In the genomic region with DNA sequence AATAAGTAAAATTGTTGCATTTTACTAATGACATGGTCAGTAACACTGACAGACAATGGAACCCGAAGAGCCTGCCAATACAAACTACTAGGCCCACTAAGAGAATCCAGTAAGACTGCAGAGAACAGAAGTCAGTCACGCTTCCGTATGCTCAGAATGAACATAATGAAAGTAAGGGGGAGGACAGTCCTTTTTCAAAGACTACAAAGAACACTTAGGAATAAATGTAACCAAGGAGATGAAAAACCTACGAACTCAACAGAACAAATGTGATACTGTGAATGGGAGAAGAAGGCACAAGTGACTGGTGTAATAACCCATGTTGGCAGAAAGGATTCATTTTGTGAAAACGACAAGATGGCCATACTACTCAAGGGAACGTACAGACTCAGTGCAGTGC, we compare ENCODE assay signal across 25 mouse cellular contexts.
DNase-seq lines count a peak whose midpoint lies in the region; ATAC-seq and TF ChIP-seq lines count a peak whose summit lies in the region.
"Had no signal": no experiment of that assay in that cellular context is flagged by ENCODE, and none has a peak within 500 bp of the region (broad histone marks: within the 10 kb centered on the region; RNA-seq: fewer than 3 reads in every experiment).

No protein-coding gene starts in this region.

- no peak overlapping the region for H3K4me2 ChIP-seq in forebrain, postnatal 0 days (ENCODE audit: low read depth)
- H3K4me2 ChIP-seq in forebrain, embryonic 13.5 days, result no peak overlapping the region
- no peak overlapping the region for H3K4me2 ChIP-seq in hindbrain, embryonic 16.5 days (ENCODE audit: low read length)
- H3K4me2 ChIP-seq in midbrain, embryonic 13.5 days (replicated peaks), result no peak overlapping the region
- no peak overlapping the region for H3K4me2 ChIP-seq in midbrain, embryonic 16.5 days (ENCODE audit: low read length)
- H3K4me2 ChIP-seq: embryonic facial prominence, embryonic 12.5 days had no signal

- no peaks in the 10 kb centered on the region for H3K4me1 ChIP-seq in forebrain, postnatal 0 days (ENCODE audit: insufficient read depth)
- H3K4me1 ChIP-seq in forebrain, embryonic 13.5 days, result peaks cover 18% of the 10 kb centered on the region; the same call in 1 of the 2 replicates
- peaks cover 19% of the 10 kb centered on the region for H3K4me1 ChIP-seq in hindbrain, embryonic 10.5 days (replicated peaks)
- no peaks in the 10 kb centered on the region for H3K4me1 ChIP-seq in hindbrain, embryonic 16.5 days (ENCODE audit: control insufficient read depth, insufficient read depth, low read depth, low read length)
- peaks cover 20% of the 10 kb centered on the region; the same call in 1 of the 2 replicates for H3K4me1 ChIP-seq in midbrain, embryonic 13.5 days (replicated peaks)
- H3K4me1 ChIP-seq in midbrain, embryonic 16.5 days (ENCODE audit: control insufficient read depth, insufficient read depth, low read length), result no peaks in the 10 kb centered on the region
- H3K4me1 ChIP-seq: embryonic facial prominence, embryonic 12.5 days had no signal

- no peak for DNase-seq in forebrain, postnatal 0 days
- no peak for DNase-seq in hindbrain, embryonic 10.5 days (ENCODE audit: low spot score)
- DNase-seq in telencephalon, adult 2 months (ENCODE audit: low read depth, low spot score), result peak; percentile 58
- no peak for DNase-seq in heart, adult 18-20 months
- DNase-seq: adrenal gland, adult 8-10 months; adrenal gland, postnatal 14 days; adrenal gland, postnatal 36 days; B cell, adult 2 months; cerebellum, adult 11-12 months; cerebellum, adult 9-10 months; cerebellum, postnatal 10 days; cerebellum, postnatal 25 days had no signal

- H3K27me3 ChIP-seq in forebrain, postnatal 0 days (ENCODE audit: insufficient read depth, low read length), result no peaks in the 10 kb centered on the region
- H3K27me3 ChIP-seq in forebrain, embryonic 13.5 days, result no peaks in the 10 kb centered on the region
- H3K27me3 ChIP-seq in hindbrain, embryonic 10.5 days (ENCODE audit: insufficient read depth, poor library complexity, severe bottlenecking), result no peaks in the 10 kb centered on the region
- H3K27me3 ChIP-seq in hindbrain, embryonic 16.5 days (replicated peaks; ENCODE audit: control insufficient read depth, insufficient read depth, low read length), result no peaks in the 10 kb centered on the region
- no peaks in the 10 kb centered on the region for H3K27me3 ChIP-seq in midbrain, embryonic 13.5 days
- no peaks in the 10 kb centered on the region for H3K27me3 ChIP-seq in midbrain, embryonic 16.5 days (ENCODE audit: control insufficient read depth, insufficient read depth, low read depth, low read length)
- H3K27me3 ChIP-seq: CH12.LX; embryonic facial prominence, embryonic 12.5 days; Patski had no signal

- peak; percentile 42; the same call in 1 of the 2 replicates for ATAC-seq in forebrain, postnatal 0 days
- ATAC-seq in forebrain, embryonic 13.5 days, result no peak
- ATAC-seq in hindbrain, embryonic 16.5 days, result no peak
- ATAC-seq in midbrain, embryonic 13.5 days, result peak; percentile 43; the same call in 1 of the 2 replicates
- ATAC-seq in midbrain, embryonic 16.5 days, result no peak
- ATAC-seq: activated CD4-positive, CD25-positive, alpha-beta regulatory T cell, adult 4 months; CD4-positive, CD25-positive, alpha-beta regulatory T cell, adult 4 months; forebrain, embryonic 14.5 days; forebrain, embryonic 16.5 days; Patski had no signal

- H3K9ac ChIP-seq in forebrain, postnatal 0 days, result no peak overlapping the region
- H3K9ac ChIP-seq in forebrain, embryonic 13.5 days, result no peak overlapping the region
- no peak overlapping the region for H3K9ac ChIP-seq in hindbrain, embryonic 16.5 days (ENCODE audit: low read depth, low read length)
- H3K9ac ChIP-seq in midbrain, embryonic 13.5 days (replicated peaks), result no peak overlapping the region
- H3K9ac ChIP-seq in midbrain, embryonic 16.5 days (ENCODE audit: low read depth, low read length), result no peak overlapping the region
- H3K9ac ChIP-seq: embryonic facial prominence, embryonic 12.5 days had no signal

- no peaks in the 10 kb centered on the region for H3K9me3 ChIP-seq in forebrain, postnatal 0 days (ENCODE audit: low read length)
- no peaks in the 10 kb centered on the region for H3K9me3 ChIP-seq in forebrain, embryonic 13.5 days (replicated peaks)
- no peaks in the 10 kb centered on the region for H3K9me3 ChIP-seq in hindbrain, embryonic 10.5 days
- H3K9me3 ChIP-seq in hindbrain, embryonic 16.5 days (ENCODE audit: control insufficient read depth, low read length), result no peaks in the 10 kb centered on the region
- no peaks in the 10 kb centered on the region for H3K9me3 ChIP-seq in midbrain, embryonic 13.5 days
- H3K9me3 ChIP-seq in midbrain, embryonic 16.5 days (replicated peaks; ENCODE audit: control insufficient read depth, low read length, poor library complexity, severe bottlenecking), result no peaks in the 10 kb centered on the region
- H3K9me3 ChIP-seq: embryonic facial prominence, embryonic 10.5 days; embryonic facial prominence, embryonic 12.5 days; G1E had no signal

- 43% methylated on average over 6 of the region's 6 CpGs for WGBS in forebrain, postnatal 0 days
- 50% methylated on average over 6 of the region's 6 CpGs for WGBS in forebrain, embryonic 13.5 days
- 44% methylated on average over 6 of the region's 6 CpGs for WGBS in hindbrain, embryonic 10.5 days
- 35% methylated on average over 6 of the region's 6 CpGs for WGBS in hindbrain, embryonic 16.5 days
- 29% methylated on average over 6 of the region's 6 CpGs for WGBS in midbrain, embryonic 13.5 days
- WGBS in midbrain, embryonic 16.5 days, result 18% methylated on average over 6 of the region's 6 CpGs

- H3K36me3 ChIP-seq in forebrain, postnatal 0 days (ENCODE audit: insufficient read depth), result no peaks in the 10 kb centered on the region
- H3K36me3 ChIP-seq in forebrain, embryonic 13.5 days (ENCODE audit: poor library complexity, severe bottlenecking), result no peaks in the 10 kb centered on the region
- no peaks in the 10 kb centered on the region for H3K36me3 ChIP-seq in hindbrain, embryonic 10.5 days
- no peaks in the 10 kb centered on the region for H3K36me3 ChIP-seq in hindbrain, embryonic 16.5 days (ENCODE audit: control insufficient read depth, insufficient read depth, low read length)
- H3K36me3 ChIP-seq in midbrain, embryonic 13.5 days, result no peaks in the 10 kb centered on the region
- no peaks in the 10 kb centered on the region for H3K36me3 ChIP-seq in midbrain, embryonic 16.5 days (ENCODE audit: control insufficient read depth, insufficient read depth, low read length)
- H3K36me3 ChIP-seq: embryonic facial prominence, embryonic 10.5 days; embryonic facial prominence, embryonic 12.5 days had no signal

- H3K4me3 ChIP-seq in forebrain, postnatal 0 days (ENCODE audit: low read depth, low read length), result no peak overlapping the region
- no peak overlapping the region for H3K4me3 ChIP-seq in forebrain, embryonic 13.5 days
- no peak overlapping the region for H3K4me3 ChIP-seq in hindbrain, embryonic 10.5 days
- no peak overlapping the region for H3K4me3 ChIP-seq in hindbrain, embryonic 16.5 days (ENCODE audit: low read length)
- H3K4me3 ChIP-seq in midbrain, embryonic 13.5 days (replicated peaks), result no peak overlapping the region
- H3K4me3 ChIP-seq in midbrain, embryonic 16.5 days (ENCODE audit: low read depth, low read length), result no peak overlapping the region
- H3K4me3 ChIP-seq: embryonic facial prominence, embryonic 10.5 days; embryonic facial prominence, embryonic 12.5 days had no signal

- H3K27ac ChIP-seq in forebrain, postnatal 0 days (ENCODE audit: low read depth, low read length), result no peak overlapping the region
- no peak overlapping the region for H3K27ac ChIP-seq in forebrain, embryonic 13.5 days
- peak overlapping the region; percentile 50; the same call in 1 of the 2 replicates for H3K27ac ChIP-seq in hindbrain, embryonic 10.5 days
- no peak overlapping the region for H3K27ac ChIP-seq in hindbrain, embryonic 16.5 days (ENCODE audit: low read depth, low read length)
- H3K27ac ChIP-seq in midbrain, embryonic 13.5 days, result no peak overlapping the region
- H3K27ac ChIP-seq in midbrain, embryonic 16.5 days (ENCODE audit: low read length), result no peak overlapping the region
- H3K27ac ChIP-seq: embryonic facial prominence, embryonic 10.5 days; embryonic facial prominence, embryonic 12.5 days had no signal

- no peak for TF ChIP-seq CTCF in forebrain, postnatal 0 days (IDR thresholded peaks at IDR 0.05; ENCODE audit: low read depth)

Comparison
In these comparisons a context has a peak if more than half of its experiments do, and no peak if none do; other contexts are left out.
1. ATAC-seq: peak in forebrain, postnatal 0 days (single experiment) and midbrain, embryonic 13.5 days (single experiment); none in forebrain, embryonic 13.5 days (single experiment), hindbrain, embryonic 16.5 days (single experiment) and midbrain, embryonic 16.5 days (single experiment).